Mouse (Mus musculus) MEL (cell line): Measurements from ENCODE around the gene Dgcr6. TPM values are rescaled to one million over a fixed set of nuclear protein-coding genes. Genes with fewer than 3 reads are reported as not detected.

ENCODE experiments used
- DNase-seq: peaks from one replicate; pipeline ENCODE4 v3.0.0; 2011; ENCODE audit warnings: low read depth, low spot score
- H3K27ac ChIP-seq: 2 replicates; pipeline ENCODE4 v1.5.1; 2012; ENCODE audit warnings: low read depth, mild to moderate bottlenecking, control low read depth, low read length, moderate library complexity; ENCODE audit not compliant: control insufficient read depth
- H3K27me3 ChIP-seq, 2 experiments: fragments of 150-350 bp in 1 of 2; sonication (generic) in 1 of 2; 2 replicates each; pipeline ENCODE4 v1.6.1; 2012; ENCODE audit warnings: low read length in 2 of 2, mild to moderate bottlenecking in 2 of 2, improper control_type of control experiment in 1 of 2, moderate library complexity in 1 of 2; ENCODE audit not compliant: insufficient read depth in 2 of 2, control insufficient read depth in 1 of 2
- H3K36me3 ChIP-seq, 2 experiments: 2 replicates each; pipeline ENCODE4 v1.6.1; 2012 to 2014; ENCODE audit warnings: low read length in 2 of 2, improper control_type of control experiment in 1 of 2, inconsistent platforms in 1 of 2, mild to moderate bottlenecking in 1 of 2; ENCODE audit not compliant: insufficient read depth in 2 of 2, control insufficient read depth in 1 of 2
- H3K4me1 ChIP-seq, 2 experiments: fragments of 150-350 bp in 1 of 2; sonication (generic) in 1 of 2; 2 replicates each; pipeline ENCODE4 v1.6.1; 2012; ENCODE audit warnings: low read length in 2 of 2, improper control_type of control experiment in 1 of 2, mild to moderate bottlenecking in 1 of 2; ENCODE audit not compliant: insufficient read depth in 2 of 2, control insufficient read depth in 1 of 2
- H3K4me3 ChIP-seq, 2 experiments: fragments of 150-350 bp in 1 of 2; sonication (generic) in 1 of 2; 2 replicates each; pipeline ENCODE4 v1.5.1; 2012; ENCODE audit warnings: low read depth in 2 of 2, low read length in 2 of 2, mild to moderate bottlenecking in 2 of 2, moderate library complexity in 2 of 2, control low read depth in 1 of 2, improper control_type of control experiment in 1 of 2; ENCODE audit not compliant: control insufficient read depth in 1 of 2, insufficient read depth in 1 of 2
- H3K79me2 ChIP-seq: 2 replicates; pipeline ENCODE4 v1.6.1; 2012; ENCODE audit warnings: mild to moderate bottlenecking, low read length, moderate library complexity; ENCODE audit not compliant: control insufficient read depth, poor library complexity, insufficient read depth
- H3K9ac ChIP-seq: 2 replicates; pipeline ENCODE4 v1.6.1; 2012; ENCODE audit warnings: low read depth, mild to moderate bottlenecking, control low read depth, low read length, moderate library complexity; ENCODE audit not compliant: control insufficient read depth, poor library complexity, severe bottlenecking
- H3K9me3 ChIP-seq: fragments of 150-350 bp; sonication (generic); replicated peaks from 2 replicates; pipeline ENCODE4 v1.6.1; 2012; ENCODE audit warnings: mild to moderate bottlenecking, low read length, improper control_type of control experiment, moderate library complexity; ENCODE audit not compliant: insufficient read depth
- CHD1 ChIP-seq: IDR thresholded peaks from 2 replicates; pipeline ENCODE4 v1.6.1; 2012; ENCODE audit warnings: low read depth, mild to moderate bottlenecking, inconsistent platforms, low read length, improper control_type of control experiment
- CHD2 ChIP-seq: IDR thresholded peaks from 2 replicates; pipeline ENCODE4 v1.6.1; 2011; ENCODE audit warnings: low read length, improper control_type of control experiment
- CTCF ChIP-seq, 3 experiments: IDR thresholded peaks in 2 of 3; conservative IDR thresholded peaks in 1 of 3; 2 replicates each; pipeline ENCODE4 v1.5.1; 2011 to 2012; ENCODE audit warnings: low read length in 3 of 3, low read depth in 2 of 3, mild to moderate bottlenecking in 2 of 3, improper control_type of control experiment in 1 of 3, inconsistent platforms in 1 of 3, mixed read lengths in 1 of 3, moderate library complexity in 1 of 3; ENCODE audit not compliant: control insufficient read depth in 1 of 3, insufficient read depth in 1 of 3, poor library complexity in 1 of 3, severe bottlenecking in 1 of 3
- ELF1 ChIP-seq: IDR thresholded peaks from 2 replicates; pipeline ENCODE4 v1.6.1; 2014; ENCODE audit warnings: low read depth, mild to moderate bottlenecking, inconsistent platforms, low read length, improper control_type of control experiment, moderate library complexity
- EP300 ChIP-seq, 2 experiments: IDR thresholded peaks; 2 replicates each; pipeline ENCODE4 v1.6.1; 2011; ENCODE audit warnings: improper control_type of control experiment in 2 of 2, low read length in 2 of 2, low read depth in 1 of 2, mild to moderate bottlenecking in 1 of 2
- GABPA ChIP-seq: IDR thresholded peaks from 2 replicates; pipeline ENCODE4 v1.6.1; 2012; ENCODE audit warnings: low read depth, mild to moderate bottlenecking, inconsistent platforms, low read length, improper control_type of control experiment, moderate library complexity
- GATA1 ChIP-seq: IDR thresholded peaks from 2 replicates; pipeline ENCODE4 v1.6.1; 2011; ENCODE audit warnings: low read depth, low read length, improper control_type of control experiment
- HCFC1 ChIP-seq: IDR thresholded peaks from 2 replicates; pipeline ENCODE4 v1.6.1; 2012; ENCODE audit warnings: low read depth, mild to moderate bottlenecking, inconsistent platforms, low read length, improper control_type of control experiment, moderate library complexity
- JUND ChIP-seq: IDR thresholded peaks from 2 replicates; pipeline ENCODE4 v1.6.1; 2011; ENCODE audit warnings: low read depth, mild to moderate bottlenecking, improper control_type of control experiment, low read length
- KAT2A ChIP-seq: conservative IDR thresholded peaks from 2 replicates; pipeline ENCODE4 v1.6.1; 2012; ENCODE audit warnings: low read depth, low read length, improper control_type of control experiment, inconsistent platforms
- MAFK ChIP-seq: IDR thresholded peaks from 2 replicates; pipeline ENCODE4 v1.6.1; 2011; ENCODE audit warnings: low read depth, mild to moderate bottlenecking, low read length, improper control_type of control experiment, borderline replicate concordance
- MAX ChIP-seq: IDR thresholded peaks from 2 replicates; pipeline ENCODE4 v1.6.1; 2011; ENCODE audit warnings: low read length, improper control_type of control experiment
- MAZ ChIP-seq: IDR thresholded peaks from 2 replicates; pipeline ENCODE4 v1.6.1; 2012; ENCODE audit warnings: low read depth, mild to moderate bottlenecking, inconsistent platforms, low read length, improper control_type of control experiment
- MXI1 ChIP-seq: IDR thresholded peaks from 2 replicates; pipeline ENCODE4 v1.6.1; 2011; ENCODE audit warnings: mild to moderate bottlenecking, low read depth, low read length, improper control_type of control experiment
- MYB ChIP-seq: IDR thresholded peaks from 2 replicates; pipeline ENCODE4 v1.6.1; 2011; ENCODE audit warnings: mild to moderate bottlenecking, low read depth, low read length, improper control_type of control experiment
- MYC ChIP-seq: IDR thresholded peaks from 2 replicates; pipeline ENCODE4 v1.6.1; 2011; ENCODE audit warnings: low read depth, mild to moderate bottlenecking, low read length, improper control_type of control experiment, moderate library complexity
- NELFE ChIP-seq: IDR thresholded peaks from 2 replicates; pipeline ENCODE4 v1.6.1; 2011; ENCODE audit warnings: low read depth, low read length, improper control_type of control experiment
- POLR2A ChIP-seq, 2 experiments: IDR thresholded peaks; 2 replicates each; pipeline ENCODE4 v1.6.1; 2011 to 2012; ENCODE audit warnings: low read length in 2 of 2, mild to moderate bottlenecking in 2 of 2, control low read depth in 1 of 2, improper control_type of control experiment in 1 of 2, low read depth in 1 of 2, moderate library complexity in 1 of 2; ENCODE audit not compliant: control insufficient read depth in 1 of 2, insufficient read depth in 1 of 2, poor library complexity in 1 of 2
- POLR2AphosphoS2 ChIP-seq: IDR thresholded peaks from 2 replicates; pipeline ENCODE4 v1.6.1; 2011; ENCODE audit warnings: low read length, improper control_type of control experiment
- POLR2AphosphoS5 ChIP-seq: IDR thresholded peaks from 2 replicates; pipeline ENCODE4 v1.6.1; 2012; ENCODE audit warnings: low read depth, borderline replicate concordance, mild to moderate bottlenecking, inconsistent platforms, low read length, moderate library complexity, mixed read lengths
- RCOR1 ChIP-seq: IDR thresholded peaks from 2 replicates; pipeline ENCODE4 v1.6.1; 2012; ENCODE audit warnings: low read depth, mild to moderate bottlenecking, inconsistent platforms, low read length, improper control_type of control experiment
- SMC3 ChIP-seq: IDR thresholded peaks from 2 replicates; pipeline ENCODE4 v1.6.1; 2011; ENCODE audit warnings: low read depth, low read length, improper control_type of control experiment
- TCF12 ChIP-seq: IDR thresholded peaks from 2 replicates; pipeline ENCODE4 v1.6.1; 2014; ENCODE audit warnings: low read depth, mild to moderate bottlenecking, inconsistent platforms, low read length, improper control_type of control experiment, moderate library complexity
- USF1 ChIP-seq: IDR thresholded peaks from 2 replicates; pipeline ENCODE4 v1.6.1; 2014; ENCODE audit warnings: low read depth, mild to moderate bottlenecking, inconsistent platforms, low read length, improper control_type of control experiment, moderate library complexity
- ZC3H11A ChIP-seq: IDR thresholded peaks from 2 replicates; pipeline ENCODE4 v1.6.1; 2012; ENCODE audit warnings: low read depth, mild to moderate bottlenecking, inconsistent platforms, low read length, improper control_type of control experiment
- ZNF384 ChIP-seq: IDR thresholded peaks from 2 replicates; pipeline ENCODE4 v1.6.1; 2012; ENCODE audit warnings: low read depth, mild to moderate bottlenecking, inconsistent platforms, low read length, improper control_type of control experiment
- polyA plus RNA-seq, 2 experiments: library from polyadenylated mRNA; stranded (reverse) in 1 of 2; unstranded in 1 of 2; fragments of >175 nt in 1 of 2; fragments of >200 nt in 1 of 2; gene quantifications; 2 replicates each; pipeline versions ENCODE4 v1.2.1 to v1.2.4; 2012; ENCODE audit warnings: low replicate concordance in 2 of 2, low read depth in 1 of 2; ENCODE audit not compliant: insufficient read length in 2 of 2, insufficient read depth in 1 of 2, missing spikeins in 1 of 2
- total RNA-seq: library from RNA; depleted of rRNA; stranded (reverse); fragments of 300-350 nt; gene quantifications from 2 replicates; pipeline ENCODE4 v1.2.3, GENCODE M21; 2012

Dgcr6 gene
- total and polyA plus RNA-seq, 3 experiments = 66.8 to 133 TPM; not detected in 1

- DNase-seq = no peak
- no peaks in the 10 kb centered on the region for H3K27me3 ChIP-seq
- H3K4me1 ChIP-seq = peaks cover 3 to 9% of the 10 kb centered on the region in 2 experiments; a peak in 1 of 4 replicates
- no peaks in the 10 kb centered on the region for H3K36me3 ChIP-seq
- H3K27ac ChIP-seq = no peak overlapping the region
- peaks cover 7% of the 10 kb centered on the region for H3K79me2 ChIP-seq
- H3K9me3 ChIP-seq = no peaks in the 10 kb centered on the region
- no peak overlapping the region for H3K9ac ChIP-seq
- H3K4me3 ChIP-seq = no peak overlapping the region
- no peak for TF ChIP-seq MAFK
- TF ChIP-seq GABPA = no peak
- TF ChIP-seq ELF1 = no peak
- no peak for TF ChIP-seq MXI1
- TF ChIP-seq SMC3 = no peak
- no peak for TF ChIP-seq POLR2AphosphoS2
- TF ChIP-seq HCFC1 = no peak
- no peak for TF ChIP-seq MAZ
- TF ChIP-seq USF1 = no peak
- TF ChIP-seq MYB = no peak
- no peak for TF ChIP-seq MAX
- TF ChIP-seq ZC3H11A = no peak
- TF ChIP-seq CHD1 = no peak
Observed at GRCm38 (mm10) chr16:18087101-18087500, 34.4 kb downstream of the Dgcr6 start.

- no peaks in the 10 kb centered on the region for H3K4me1 ChIP-seq
- no peaks in the 10 kb centered on the region for H3K9me3 ChIP-seq
- H3K36me3 ChIP-seq = no peaks in the 10 kb centered on the region
- H3K9ac ChIP-seq = no peak overlapping the region
- H3K79me2 ChIP-seq = no peaks in the 10 kb centered on the region
- H3K4me3 ChIP-seq = no peak overlapping the region
- no peak overlapping the region for H3K27ac ChIP-seq
- H3K27me3 ChIP-seq = no peaks in the 10 kb centered on the region
- no peak for TF ChIP-seq USF1
- TF ChIP-seq POLR2AphosphoS5 = no peak
- TF ChIP-seq, all 39 proteins: peak for 0
- DNase-seq = no peak
Observed at GRCm38 (mm10) chr16:18096348-18096747, 43.7 kb downstream of the Dgcr6 start.

GRCm38 (mm10) chr16:18102816-18103215 lies 50.2 kb downstream of the Dgcr6 start:
- no peak for TF ChIP-seq POLR2AphosphoS5
- TF ChIP-seq POLR2A (IDR thresholded peaks at IDR 0.05; ENCODE audit: control insufficient read depth in 1 of 2, insufficient read depth in 1 of 2, low read depth in 1 of 2, low read length in 2 of 2, poor library complexity in 1 of 2) = no peak
- TF ChIP-seq CHD2 = no peak
- no peak for TF ChIP-seq MYB
- no peak for TF ChIP-seq MAX
- no peak for TF ChIP-seq MAFK
- no peak for TF ChIP-seq ZNF384
- no peak for TF ChIP-seq NELFE
- no peak for TF ChIP-seq MYC
- TF ChIP-seq KAT2A = no peak
- TF ChIP-seq TCF12 = no peak
- TF ChIP-seq USF1 = no peak
- TF ChIP-seq CHD1 = no peak
- TF ChIP-seq JUND = no peak
- no peak for TF ChIP-seq RCOR1
- no peak for TF ChIP-seq CTCF (IDR thresholded peaks at IDR 0.05 in 2 of 3, conservative IDR thresholded peaks at IDR 0.05 in 1 of 3; ENCODE audit: control insufficient read depth in 1 of 3, insufficient read depth in 1 of 3, low read depth in 2 of 3, low read length in 3 of 3, poor library complexity in 1 of 3, severe bottlenecking in 1 of 3)
- TF ChIP-seq GATA1 = no peak
- no peak for TF ChIP-seq SMC3
- TF ChIP-seq POLR2AphosphoS2 = no peak
- no peak for TF ChIP-seq EP300 (IDR thresholded peaks at IDR 0.05; ENCODE audit: low read depth in 1 of 2, low read length in 2 of 2)
- TF ChIP-seq, all 39 proteins: peak for 0
- Histone ChIP-seq H3K27ac (no peak overlapping the region), H3K27me3 (peaks cover 0 to 2% of the 10 kb centered on the region in 2 experiments; a peak in 1 of 4 replicates), H3K9me3 (no peaks in the 10 kb centered on the region), H3K36me3 (no peaks in the 10 kb centered on the region), H3K79me2 (no peaks in the 10 kb centered on the region), H3K4me3 (no peak overlapping the region), H3K4me1 (no peaks in the 10 kb centered on the region), H3K9ac (no peak overlapping the region)
- no peak for DNase-seq
